Mouse (Mus musculus) heart, adult 9 months (tissue): ENCODE measurements around the gene Adal.
A peak's percentile ranks its signal among the peaks of the same experiment; 100 is the strongest.
"Not testable (repeated sequence)": the region's sequence is repeated elsewhere in the genome, so short reads cannot be mapped to it uniquely, and the experiment has no call there.

Source experiments
- DNase-seq, 2 experiments: peaks; one replicate each; pipeline ENCODE4 v3.0.0; 2022; ENCODE audit warnings: low spot score in 2 of 2

Adal gene

GRCm38 (mm10) chr2:121140018-121140882, at the start of gene Adal, which contains the start of gene Lcmt2:
Gene Adal (plus strand): TSS chr2:121140428.
Gene Lcmt2 (minus strand): TSS chr2:121140653.
- peak; percentile 95 for DNase-seq

DNA sequence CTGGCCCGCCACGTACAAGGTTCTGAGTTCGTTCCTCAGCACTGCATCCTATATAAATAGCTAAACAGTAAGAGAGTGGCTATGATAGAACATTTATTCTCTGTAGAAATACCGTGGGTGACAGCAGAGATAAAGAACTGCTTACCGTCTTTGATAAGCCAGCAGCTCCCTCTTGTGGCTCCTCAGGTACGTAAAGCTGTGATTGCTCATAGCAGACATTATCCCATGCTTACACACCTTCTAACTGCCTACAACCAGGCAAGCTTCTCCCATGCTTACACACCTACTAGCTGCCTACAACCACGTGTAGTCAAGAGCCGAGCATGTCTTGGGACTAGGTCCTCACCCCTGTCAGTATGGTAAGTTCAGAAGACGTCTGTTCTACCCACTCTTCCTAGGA, 38.2 kb upstream of the Adal start:
- peak in 1 of 2 experiments; percentile 39 for DNase-seq

DNA sequence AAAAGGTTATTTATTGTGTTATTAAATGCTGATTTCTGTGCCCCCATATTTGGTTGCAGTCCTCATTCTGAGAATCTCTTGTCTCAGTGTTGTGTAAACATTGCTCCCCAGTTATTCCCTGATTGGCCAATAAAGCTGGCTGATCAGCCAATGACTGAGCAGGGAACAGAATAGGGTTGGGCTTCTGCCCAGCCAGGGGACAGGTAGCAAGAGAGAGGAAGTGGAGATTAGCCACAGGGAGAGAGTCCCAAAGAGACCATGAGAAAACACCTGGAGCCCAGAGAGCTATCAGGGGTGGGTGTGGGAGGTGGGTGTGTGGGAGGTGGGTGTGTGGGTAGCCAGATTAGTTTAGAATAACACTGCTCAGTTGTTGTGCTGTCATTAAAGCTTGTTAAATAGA, 34.3 kb upstream of the Adal start:
- DNase-seq = no peak

- no peak for DNase-seq
Observed at GRCm38 (mm10) chr2:121109695-121110094, 30.5 kb upstream of the Adal start, which contains the start of gene Tgm7. Gene Tgm7 (minus strand): TSS chr2:121109795.

GRCm38 (mm10) chr2:121115418-121115817, 24.8 kb upstream of the Adal start:
- no peak for DNase-seq

GRCm38 (mm10) chr2:121119260-121119659, 21.0 kb upstream of the Adal start:
- no peak for DNase-seq

DNA sequence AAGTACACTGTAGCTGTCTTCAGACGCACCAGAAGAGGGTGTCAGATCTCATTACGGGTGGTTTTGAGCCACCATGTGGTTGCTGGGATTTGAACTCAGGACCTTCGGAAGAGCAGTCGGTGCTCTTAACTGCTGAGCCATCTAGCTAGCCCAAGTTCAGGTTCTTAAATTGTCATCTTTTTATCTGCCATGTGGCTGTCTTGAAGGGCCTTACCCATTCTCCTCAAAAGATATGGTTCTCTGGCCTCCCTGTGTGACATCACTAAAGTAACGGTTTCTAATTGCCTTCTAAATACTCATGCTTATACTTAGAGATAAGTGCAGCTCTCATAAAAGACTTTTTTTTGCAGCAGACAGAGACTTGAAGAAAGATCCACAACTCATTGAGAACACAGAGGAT, 13.9 kb upstream of the Adal start:
- DNase-seq = not testable (repeated sequence)

GRCm38 (mm10) chr2:121127536-121127935, 12.7 kb upstream of the Adal start:
- DNase-seq = no peak

- no peak for DNase-seq
Observed at GRCm38 (mm10) chr2:121128865-121129620, 11.2 kb upstream of the Adal start.

- DNase-seq = no peak
Observed at GRCm38 (mm10) chr2:121132822-121133221, 7.4 kb upstream of the Adal start.

- no peak for DNase-seq
Observed at GRCm38 (mm10) chr2:121137371-121137770, 2.9 kb upstream of the Adal start.

GRCm38 (mm10) chr2:121139266-121140017, 786 bp upstream of the Adal start:
- DNase-seq = peak; percentile 42 to 73

GRCm38 (mm10) chr2:121141216-121142035, 1.2 kb downstream of the Adal start:
- DNase-seq = no peak

- no peak for DNase-seq
Observed at GRCm38 (mm10) chr2:121142415-121142814, 2.2 kb downstream of the Adal start.

- no peak for DNase-seq
Observed at GRCm38 (mm10) chr2:121149679-121150078, 9.5 kb downstream of the Adal start.

DNA sequence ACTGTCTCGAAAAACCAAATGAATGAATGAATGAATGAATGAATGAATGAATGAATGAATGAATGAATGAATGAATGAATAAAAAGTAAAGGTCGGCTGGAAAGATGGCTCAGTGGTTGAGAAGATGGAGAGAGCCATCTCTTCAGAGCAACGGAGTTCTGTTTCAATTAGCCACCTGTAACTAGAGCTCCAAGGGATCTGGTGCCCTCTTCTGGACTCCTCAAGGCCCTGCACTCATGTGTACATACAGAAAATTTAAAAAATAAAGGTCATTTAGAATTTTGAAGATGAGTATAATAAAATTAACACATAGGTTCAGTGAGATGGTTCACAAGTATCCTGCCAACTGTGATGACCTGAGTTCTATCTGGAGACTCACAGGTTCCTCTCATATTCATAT, 12.9 kb downstream of the Adal start:
- DNase-seq = no peak

DNA sequence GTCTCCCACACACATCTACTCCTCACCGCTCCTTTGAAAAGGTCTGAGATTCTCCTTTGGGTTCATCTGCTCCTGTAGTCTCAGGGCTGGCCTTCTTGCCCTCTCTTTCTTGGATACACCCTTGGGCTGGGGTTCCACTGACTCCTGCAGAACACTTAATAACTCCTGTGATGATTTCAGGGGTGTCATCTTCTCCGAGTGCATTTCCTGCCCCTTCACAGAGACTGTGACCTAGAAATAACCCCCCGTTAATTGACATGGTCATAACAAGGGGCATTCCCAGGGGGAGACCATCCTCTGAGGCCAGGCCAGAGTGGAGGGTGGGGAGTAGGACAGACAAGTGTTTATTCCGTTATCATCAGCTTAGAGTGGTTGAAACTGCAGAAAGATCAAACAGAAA, 28.9 kb downstream of the Adal start:
- peak in 1 of 2 experiments; percentile 6 for DNase-seq

DNA sequence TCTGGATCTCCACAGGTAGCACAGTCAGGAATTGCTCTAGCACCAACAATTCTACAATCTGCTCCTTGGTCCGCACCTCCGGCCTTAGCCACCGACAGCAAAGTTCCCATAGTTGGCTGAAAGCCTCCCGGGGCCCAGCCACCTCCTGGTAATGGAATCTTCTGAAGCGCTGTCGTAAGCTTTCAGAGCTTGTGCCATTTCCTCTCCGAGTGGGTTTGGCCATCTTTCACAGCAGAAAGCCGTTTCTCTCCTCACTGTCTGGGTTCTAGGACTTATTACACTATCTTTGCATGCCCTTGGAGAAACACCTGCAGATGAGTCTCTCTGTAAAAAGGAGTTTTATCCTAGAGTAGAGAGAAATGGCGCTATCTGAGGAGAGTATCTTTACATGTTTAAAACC, 29.7 kb downstream of the Adal start:
- peak; percentile 37 to 45 for DNase-seq

DNA sequence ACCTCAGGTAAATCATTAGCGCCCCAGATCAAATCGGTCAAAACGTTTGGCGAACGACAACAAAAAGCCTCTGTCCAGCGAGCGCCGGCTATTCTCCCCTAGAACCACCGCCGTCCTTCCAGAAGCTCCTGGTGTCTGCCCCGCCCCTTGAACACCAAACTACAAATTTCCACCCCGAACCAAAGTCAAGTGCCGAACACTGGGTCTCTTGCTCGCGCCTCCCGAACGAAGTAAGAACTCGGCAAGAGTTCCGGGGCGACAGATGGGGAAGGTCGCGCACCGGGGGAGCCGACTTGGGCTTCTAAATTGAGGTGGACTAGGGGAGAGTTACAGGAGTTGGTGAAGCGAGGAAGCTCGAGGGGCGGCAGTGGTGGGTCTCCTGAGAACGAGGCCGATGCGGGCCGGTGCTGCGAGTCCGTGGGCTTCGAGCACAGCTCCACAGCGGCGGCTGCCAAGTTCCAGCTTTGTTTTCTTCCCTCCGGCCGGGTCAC, 30.3 kb downstream of the Adal start, which contains the start of gene Tubgcp4:
Tubgcp4 (plus strand) TSS at position 174 of the 491 bp plus-strand sequence.
- DNase-seq = peak; percentile 54 to 57

GRCm38 (mm10) chr2:121170980-121171742, 30.9 kb downstream of the Adal start, which contains the start of gene Zscan29:
Gene Zscan29 (minus strand): TSS chr2:121171125.
- DNase-seq = peak; percentile 89 to 93
